Mouse (Mus musculus) ovary, postnatal 14 days (tissue): ENCODE measurements around the gene Gap43.
A peak's percentile ranks its signal among the peaks of the same experiment; 100 is the strongest.
"Not testable (repeated sequence)": the region's sequence is repeated elsewhere in the genome, so short reads cannot be mapped to it uniquely, and the experiment has no call there.

ENCODE experiments used
- DNase-seq: peaks from one replicate; pipeline ENCODE4 v3.0.0; 2022; ENCODE audit warnings: low spot score

Gene Gap43

DNA sequence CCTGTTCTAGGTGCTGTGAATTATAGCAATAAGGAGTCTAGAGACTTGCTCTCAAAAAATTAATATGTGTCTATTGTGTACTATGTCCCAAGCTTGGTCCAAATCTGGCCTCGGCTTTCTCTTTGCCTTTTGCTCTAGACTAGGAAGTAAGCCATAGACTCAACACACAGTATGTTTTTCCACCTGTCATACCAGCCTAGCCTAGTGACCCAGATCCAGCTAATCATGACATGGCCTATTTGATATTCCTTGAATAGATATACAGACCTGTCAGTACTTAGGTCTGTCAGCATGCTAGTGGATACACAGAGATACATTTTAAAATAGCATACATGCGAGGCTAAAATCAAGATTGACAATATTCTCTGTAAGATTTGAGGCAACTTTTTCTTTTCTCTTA is 46.4 kb downstream of the Gap43 start:
- DNase-seq: no peak

GRCm38 (mm10) chr16:42291572-42291971 is 48.9 kb downstream of the Gap43 start:
- no peak for DNase-seq

DNA sequence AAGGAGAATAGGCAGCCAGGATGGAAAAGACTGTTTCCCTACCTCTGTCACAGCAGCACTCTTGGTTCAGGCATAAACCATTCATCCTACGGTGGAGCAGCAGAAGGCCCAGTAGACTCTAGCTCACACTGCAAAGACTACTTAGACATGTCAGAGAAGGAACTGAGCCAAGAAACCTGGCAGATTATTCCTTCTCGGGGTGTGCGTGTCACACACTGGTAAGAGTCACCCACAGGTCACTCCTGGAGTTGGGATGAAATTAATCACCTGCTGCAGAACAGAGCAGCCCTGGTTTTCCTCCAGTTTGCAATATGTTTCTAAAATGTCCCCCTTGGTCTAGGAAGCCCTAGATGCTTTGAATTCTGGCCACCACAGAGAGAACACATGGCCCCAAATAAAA is 56.4 kb downstream of the Gap43 start:
- DNase-seq: no peak

DNA sequence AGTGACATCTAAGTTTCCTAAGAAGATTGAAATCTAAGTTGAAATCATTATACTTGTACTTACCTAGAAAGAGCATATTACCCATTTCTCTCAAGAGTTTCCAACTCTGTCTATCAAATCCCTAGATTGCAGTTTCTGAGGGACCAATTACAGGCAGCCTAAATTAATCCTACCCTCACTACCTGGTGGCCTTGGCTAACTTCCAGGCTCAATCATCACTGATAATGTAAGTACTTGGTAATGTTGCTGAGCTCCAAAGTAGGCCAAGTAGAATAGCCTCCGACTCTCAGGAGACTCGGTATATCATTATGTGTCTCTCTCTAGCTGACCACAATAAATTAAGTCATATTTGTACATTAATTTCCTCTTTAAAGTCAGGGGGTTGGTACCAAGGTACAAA is 62.7 kb downstream of the Gap43 start:
- no peak for DNase-seq

GRCm38 (mm10) chr16:42277268-42277667 is 63.2 kb downstream of the Gap43 start:
- DNase-seq: no peak

DNA sequence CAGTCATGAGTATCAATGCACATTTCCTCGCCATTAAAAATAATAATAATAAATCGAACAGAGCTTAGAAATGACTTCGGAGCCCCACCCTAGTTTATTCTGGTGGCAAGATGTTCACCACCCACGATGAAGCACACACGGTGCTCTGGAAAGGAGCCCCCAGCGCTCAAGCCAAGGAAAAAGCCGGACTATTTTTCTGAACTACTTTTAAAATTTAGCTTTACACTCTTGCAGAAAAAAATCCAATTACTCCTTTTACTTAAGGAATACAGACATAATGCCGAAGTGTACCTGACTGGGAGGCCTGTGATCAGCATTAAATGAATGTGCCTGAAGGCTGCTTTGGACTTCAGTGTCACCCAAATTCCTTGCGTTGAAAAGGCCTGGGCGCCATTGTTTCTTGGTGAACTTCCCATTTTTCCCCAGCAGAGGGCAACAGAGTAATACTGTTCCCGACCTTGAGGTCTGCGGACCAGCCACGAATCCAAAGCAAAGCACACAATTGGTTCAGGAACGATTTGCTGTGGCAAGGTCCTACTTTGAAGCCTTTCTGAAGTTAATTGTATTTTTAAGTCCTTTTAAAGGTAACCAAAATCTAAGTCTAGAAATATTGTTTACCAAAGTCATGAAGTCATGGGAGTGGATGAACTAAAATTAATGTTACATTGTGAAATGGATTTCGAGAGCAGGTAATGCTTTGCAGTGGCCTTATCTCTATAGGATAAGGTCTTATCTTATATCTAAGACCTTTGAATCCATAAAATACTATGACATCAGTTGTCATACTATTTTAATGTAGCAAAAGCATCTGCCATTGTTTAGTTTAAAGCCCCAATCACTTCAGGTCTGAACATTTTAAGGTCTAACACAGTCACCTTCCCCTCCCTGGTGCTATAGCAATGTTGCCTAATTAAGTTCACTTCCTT is 64.0 kb downstream of the Gap43 start:
- peak; percentile 74 for DNase-seq

DNA sequence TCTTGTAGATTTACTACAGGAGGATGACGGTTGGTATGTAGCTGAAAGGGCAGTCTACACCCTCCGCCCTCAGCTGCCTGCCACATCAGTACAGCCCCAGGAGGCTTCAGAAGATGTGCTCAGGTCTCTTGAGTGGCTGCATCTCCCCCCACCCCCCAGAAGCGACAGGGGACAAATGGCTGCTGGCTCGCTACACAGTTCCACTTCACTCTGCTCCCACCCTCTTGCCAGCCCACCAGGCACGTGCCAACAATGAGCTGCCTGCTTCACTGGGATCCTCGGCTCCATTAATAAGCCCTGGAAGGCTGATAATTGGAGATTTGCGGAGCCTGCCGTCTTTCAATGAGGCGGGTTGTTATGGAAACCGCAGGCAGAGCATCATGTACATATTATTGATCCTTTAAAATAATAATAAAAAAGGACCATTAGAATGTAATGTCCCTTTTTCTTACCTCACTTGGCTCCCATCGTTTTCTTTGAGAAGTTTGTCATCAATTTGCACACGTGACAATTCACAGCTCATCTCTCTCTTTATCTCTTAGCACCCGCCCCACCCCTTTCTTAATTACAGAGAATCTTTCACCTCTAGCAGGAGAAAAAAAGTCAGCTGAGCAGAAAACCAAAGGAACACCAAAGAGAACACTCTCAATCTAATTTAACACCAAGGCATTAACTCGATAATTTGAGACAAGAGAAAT is 64.8 kb downstream of the Gap43 start:
- no peak for DNase-seq

- DNase-seq: no peak
Observed at GRCm38 (mm10) chr16:42271213-42271612, 69.2 kb downstream of the Gap43 start.

DNA sequence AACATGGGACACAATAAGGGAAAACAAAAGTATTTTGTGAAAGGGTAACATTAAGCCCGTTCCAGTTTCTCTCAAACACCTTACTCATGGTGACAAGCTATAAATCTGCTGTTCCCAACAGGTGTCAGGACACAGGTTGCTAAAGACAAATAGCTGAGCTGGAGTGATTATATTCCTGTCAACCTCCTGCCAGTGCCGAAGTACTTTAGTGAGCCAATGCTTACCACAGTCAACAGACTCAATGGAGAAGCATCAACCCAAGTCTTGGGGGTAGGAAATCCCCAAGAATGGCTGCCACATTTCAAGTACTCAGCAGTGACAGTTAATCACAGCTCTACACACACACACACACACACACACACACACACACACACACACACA is 70.9 kb downstream of the Gap43 start:
- DNase-seq: no peak

GRCm38 (mm10) chr16:42268843-42269586 is 71.4 kb downstream of the Gap43 start:
- no peak for DNase-seq

DNA sequence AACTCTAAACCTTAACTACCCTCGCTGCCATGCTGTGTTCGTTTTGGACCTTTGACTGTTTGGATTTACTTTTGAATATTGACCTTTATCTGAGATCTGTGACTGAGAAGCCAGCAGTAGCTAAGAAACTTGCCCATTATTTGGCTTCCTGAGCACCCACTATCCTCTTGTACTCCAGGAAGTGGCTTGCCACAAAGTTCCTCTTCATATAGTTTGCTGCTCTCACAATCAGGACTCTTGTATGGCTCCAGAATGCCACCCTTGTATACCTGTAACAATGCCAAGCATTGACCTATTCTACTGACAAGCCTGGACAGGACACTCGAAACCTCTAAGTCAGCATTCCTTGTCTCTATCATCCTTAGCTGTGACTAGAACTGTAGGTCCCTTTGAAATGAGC is 75.3 kb downstream of the Gap43 start:
- no peak for DNase-seq

DNA sequence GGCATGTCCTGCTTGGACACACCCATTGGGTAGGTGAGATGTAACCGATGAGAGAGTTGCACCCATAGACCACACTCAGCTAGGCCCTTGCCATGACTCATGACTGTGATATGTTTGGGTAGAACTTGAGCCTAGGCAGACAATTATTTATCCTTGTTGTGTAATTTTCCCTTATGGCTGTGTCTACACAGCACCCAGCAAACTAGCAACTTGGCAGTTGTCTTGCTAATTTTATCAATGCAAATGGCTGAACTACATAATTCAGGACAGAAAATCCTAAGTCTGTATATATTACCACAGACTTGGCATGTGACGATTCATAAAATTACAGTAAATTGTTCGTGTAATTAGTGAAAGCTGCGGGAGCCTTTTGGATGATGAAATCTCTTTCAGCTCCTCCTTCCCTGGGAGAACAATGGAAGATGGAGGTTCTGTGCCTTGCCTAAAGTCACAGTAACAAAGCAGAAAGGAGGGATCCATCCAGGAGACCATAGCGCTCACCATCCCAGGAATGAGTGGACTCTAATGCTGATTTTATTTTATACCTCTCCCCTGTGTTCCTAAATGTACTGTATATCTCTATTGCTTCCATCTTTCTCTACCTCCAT is 77.4 kb downstream of the Gap43 start:
- DNase-seq: no peak

DNA sequence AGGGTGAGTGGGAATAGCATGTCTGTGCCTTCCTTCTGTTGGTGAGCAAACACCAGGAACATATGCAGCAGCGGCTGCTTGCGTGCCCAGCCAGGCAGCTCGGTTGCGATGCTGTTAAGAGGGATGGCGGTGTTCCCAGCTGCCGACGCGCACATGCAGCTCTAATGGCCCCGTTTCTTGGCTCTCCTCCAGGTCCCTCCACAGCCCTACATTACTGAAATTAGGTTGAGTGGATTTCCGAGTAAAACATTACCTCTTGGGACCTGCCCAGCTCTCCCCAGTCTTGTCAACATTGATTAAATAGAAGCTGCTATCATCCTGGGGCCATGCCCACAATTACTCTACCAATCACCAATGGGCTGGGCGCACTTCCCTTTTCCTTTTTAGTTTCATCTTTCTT is 84.8 kb downstream of the Gap43 start:
- no peak for DNase-seq

DNA sequence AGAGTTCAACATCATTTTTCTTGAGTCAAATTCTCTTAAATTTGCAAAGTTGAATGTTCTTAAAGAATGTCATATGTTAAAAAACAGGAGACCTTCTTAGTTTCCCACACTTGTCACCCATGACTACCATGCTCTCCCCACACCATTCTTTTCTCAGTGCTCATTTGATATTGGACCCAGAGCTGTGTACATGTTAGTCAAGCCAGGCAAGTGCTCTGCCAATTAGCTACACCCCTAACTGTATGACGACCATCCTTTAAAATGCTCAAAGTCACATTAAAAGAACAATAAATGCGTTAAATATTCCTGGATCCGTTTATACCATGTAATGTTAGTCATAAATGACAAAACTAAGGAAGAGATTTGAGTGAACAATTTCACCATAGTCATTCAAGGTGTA is 85.2 kb downstream of the Gap43 start:
- no peak for DNase-seq

- no peak for DNase-seq
Observed at GRCm38 (mm10) chr16:42252252-42252651, 88.2 kb downstream of the Gap43 start.

- DNase-seq: not testable (repeated sequence)
Observed at GRCm38 (mm10) chr16:42244121-42244520, 96.3 kb downstream of the Gap43 start.

DNA sequence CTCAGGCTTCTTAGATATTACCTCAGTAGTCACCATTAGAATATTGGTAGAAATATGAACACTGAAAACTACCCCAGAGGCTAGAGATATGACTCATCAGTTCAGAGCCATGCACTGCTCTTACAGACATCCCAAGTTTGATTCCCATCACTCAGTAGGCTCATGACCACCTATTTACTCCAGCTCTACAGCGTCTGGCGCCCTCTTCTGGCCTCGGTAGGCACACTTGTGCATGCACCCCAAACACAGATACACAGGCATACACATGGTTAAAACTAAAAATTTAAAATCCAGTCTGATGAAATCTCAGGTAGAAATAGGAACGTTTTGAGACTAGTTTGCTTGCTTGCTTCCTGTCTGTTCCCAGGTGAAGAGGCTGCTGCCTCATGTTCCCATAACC is 109.1 kb downstream of the Gap43 start:
- no peak for DNase-seq
